Mouse (Mus musculus): ENCODE measurements around the gene Zmynd11. TPM values are rescaled to one million over a fixed set of nuclear protein-coding genes. Genes with fewer than 3 reads are reported as not detected.

Gene Zmynd11
- polyA plus RNA-seq, 1 experiment from 2014 or later: 52.6 TPM

DNA sequence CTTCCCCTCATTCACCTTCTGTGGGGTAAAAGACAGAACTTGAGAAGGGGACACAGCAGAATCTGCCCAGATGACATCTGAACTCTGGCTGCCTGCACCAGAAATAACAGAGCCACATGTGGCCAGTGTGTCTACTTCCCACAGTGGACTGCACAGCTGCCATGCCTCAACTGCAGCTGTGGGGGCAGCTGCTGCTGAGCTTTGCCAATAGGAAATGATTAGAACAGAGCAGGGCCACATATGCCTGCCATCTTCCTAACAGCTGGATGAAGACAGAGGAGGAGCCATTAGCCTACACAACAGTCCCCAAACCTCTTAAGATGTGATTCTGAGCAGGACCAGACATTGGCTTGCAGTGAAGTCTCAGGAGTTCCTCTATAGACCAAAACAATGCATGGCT lies 69.3 kb downstream of the Zmynd11 start:
- peaks cover 48% of the 10 kb centered on the region for H3K36me3 ChIP-seq (ENCODE audit: inconsistent target)
- no peak overlapping the region for H3K27ac ChIP-seq
- no peaks in the 10 kb centered on the region for H3K79me2 ChIP-seq (ENCODE audit: inconsistent target)
- no peak overlapping the region for H3K4me3 ChIP-seq (ENCODE audit: inconsistent target)

DNA sequence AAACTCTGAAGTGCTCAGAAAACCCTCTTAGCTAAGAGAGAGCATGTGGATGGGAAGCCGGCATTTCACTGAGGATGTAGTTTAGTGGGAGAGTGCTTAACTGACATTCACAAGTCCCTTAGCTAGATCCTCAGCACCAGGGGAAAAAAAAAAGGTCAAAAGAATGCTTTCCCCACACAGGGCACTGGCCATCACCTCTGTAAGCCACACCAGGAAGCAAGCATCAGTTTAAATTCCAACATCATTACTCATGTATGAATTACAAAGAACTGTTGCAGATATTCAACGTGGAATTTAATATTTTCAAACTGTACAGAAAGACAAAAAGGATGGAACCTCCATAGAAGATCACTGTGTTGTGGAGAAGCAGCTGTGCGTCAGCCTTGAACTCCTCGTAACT lies 69.7 kb downstream of the Zmynd11 start:
- H3K4me3 ChIP-seq (ENCODE audit: inconsistent target): no peak overlapping the region
- H3K79me2 ChIP-seq (ENCODE audit: inconsistent target): no peaks in the 10 kb centered on the region
- peaks cover 52% of the 10 kb centered on the region for H3K36me3 ChIP-seq (ENCODE audit: inconsistent target)
- no peak overlapping the region for H3K27ac ChIP-seq
- WGBS (ENCODE audit: missing documents): 95% methylated on average over 4 of the region's 4 CpGs

DNA sequence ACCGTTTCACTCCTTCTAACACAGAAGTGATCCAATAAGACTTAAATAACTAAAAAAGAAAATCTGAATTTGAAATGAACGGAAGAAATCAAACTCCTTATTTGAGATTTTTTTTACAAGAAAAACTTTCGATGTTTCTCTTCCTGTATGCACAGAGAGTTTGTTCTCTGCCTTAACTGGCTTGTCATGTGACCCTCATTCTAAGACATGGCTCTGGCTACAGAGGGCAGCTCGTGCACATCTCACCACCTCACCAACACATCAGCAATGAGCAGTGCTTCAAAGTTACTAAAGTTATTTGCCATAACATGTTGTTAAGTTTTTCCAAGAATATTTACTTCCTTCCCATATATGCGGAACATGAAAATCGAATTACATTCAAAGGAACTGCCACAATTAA lies 70.5 kb downstream of the Zmynd11 start:
- Histone ChIP-seq H3K36me3 (ENCODE audit: inconsistent target) (peaks cover 57% of the 10 kb centered on the region), H3K4me3 (ENCODE audit: inconsistent target) (no peak overlapping the region), H3K27ac (no peak overlapping the region), H3K79me2 (ENCODE audit: inconsistent target) (no peaks in the 10 kb centered on the region)
- 90% methylated on average over 6 of the region's 6 CpGs for WGBS (ENCODE audit: missing documents)

DNA sequence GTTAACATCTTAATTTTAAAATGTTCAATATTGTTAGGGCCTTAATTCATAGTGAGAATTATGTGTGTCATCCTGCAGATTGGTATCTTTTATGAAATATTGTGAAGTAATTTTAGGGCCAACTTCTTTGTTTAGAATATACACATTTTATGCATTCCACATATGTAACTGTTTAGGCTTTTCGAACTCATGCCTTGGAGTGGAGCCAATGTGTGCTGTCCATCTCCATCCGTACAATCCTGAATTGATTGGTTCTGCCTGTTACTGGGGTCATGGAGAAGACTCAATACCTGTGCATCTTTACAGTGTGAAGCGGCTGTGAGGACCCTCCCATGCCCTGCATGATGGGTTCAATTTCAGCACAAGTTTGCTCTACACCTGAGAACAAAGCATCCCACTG lies 72.3 kb downstream of the Zmynd11 start:
- Histone ChIP-seq H3K79me2 (ENCODE audit: inconsistent target) (no peaks in the 10 kb centered on the region), H3K27ac (no peak overlapping the region), H3K36me3 (ENCODE audit: inconsistent target) (peaks cover 75% of the 10 kb centered on the region), H3K4me3 (ENCODE audit: inconsistent target) (no peak overlapping the region)
- WGBS (ENCODE audit: missing documents): 100% methylated on average over 3 of the region's 3 CpGs

DNA sequence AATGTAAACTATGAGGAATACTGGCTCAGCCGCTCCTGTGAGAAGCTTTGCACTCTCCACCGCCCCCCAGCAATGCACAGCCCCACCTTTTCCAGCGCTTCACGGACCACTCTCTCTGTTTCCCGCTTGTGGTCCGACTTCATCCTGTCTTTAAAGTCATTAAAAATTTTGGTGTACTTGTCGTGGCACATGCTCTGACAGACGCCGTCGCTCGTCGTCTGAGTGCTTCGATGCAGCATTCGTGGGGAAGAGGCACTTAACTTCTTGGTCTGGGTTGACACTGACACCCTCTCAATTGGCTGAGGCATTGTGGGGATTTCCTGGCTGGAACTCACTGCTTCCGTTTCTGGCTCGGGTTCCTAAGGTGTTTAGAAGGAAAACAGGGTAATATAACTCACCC lies 75.8 kb downstream of the Zmynd11 start:
- Histone ChIP-seq H3K27ac (no peak overlapping the region), H3K36me3 (ENCODE audit: inconsistent target) (peaks cover 78% of the 10 kb centered on the region), H3K79me2 (ENCODE audit: inconsistent target) (no peaks in the 10 kb centered on the region), H3K4me3 (ENCODE audit: inconsistent target) (no peak overlapping the region)
- 92% methylated on average over 15 of the region's 16 CpGs for WGBS (ENCODE audit: missing documents)

DNA sequence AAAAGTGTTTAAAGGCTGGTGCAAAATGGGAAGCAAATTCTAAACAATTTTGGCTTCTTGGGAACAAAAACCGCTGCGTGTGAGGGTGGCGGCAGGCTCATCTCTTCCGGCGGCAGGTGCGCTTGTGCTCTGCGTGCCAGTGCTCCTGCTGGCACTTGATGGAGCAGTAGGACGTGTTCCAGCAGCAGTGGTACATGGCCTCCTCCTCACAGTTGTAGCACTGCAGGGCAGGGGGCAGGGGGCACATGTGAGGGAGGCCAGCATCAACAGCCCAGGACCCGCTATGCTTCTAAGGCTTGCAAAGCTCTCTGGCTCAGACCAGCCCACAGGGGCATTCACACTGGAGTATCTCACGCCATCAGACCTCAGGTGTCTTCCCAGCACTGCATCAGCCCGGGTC lies 78.4 kb downstream of the Zmynd11 start:
- Histone ChIP-seq H3K36me3 (ENCODE audit: inconsistent target) (peaks cover 68% of the 10 kb centered on the region), H3K79me2 (ENCODE audit: inconsistent target) (no peaks in the 10 kb centered on the region), H3K27ac (no peak overlapping the region), H3K4me3 (ENCODE audit: inconsistent target) (no peak overlapping the region)
- 97% methylated on average over 11 of the region's 11 CpGs for WGBS (ENCODE audit: missing documents)

DNA sequence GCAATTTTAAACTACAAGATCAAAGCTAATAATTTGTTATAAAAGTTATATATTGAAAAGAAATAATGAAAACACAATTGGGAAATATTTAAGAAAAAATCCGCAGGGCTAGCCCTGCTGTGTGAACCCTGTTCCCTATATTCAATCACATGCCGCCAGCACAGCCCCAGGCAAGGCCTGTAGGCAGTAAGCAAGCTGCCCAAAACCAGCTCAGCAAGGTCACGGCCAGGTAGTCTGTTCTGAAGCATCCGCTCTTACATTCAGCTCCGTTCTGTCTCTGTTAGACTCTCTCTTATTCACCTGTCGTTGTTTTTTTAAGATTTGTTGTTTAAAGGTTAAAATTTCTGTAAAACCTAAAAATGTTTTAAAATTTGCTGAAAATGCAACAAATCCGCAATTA lies 78.9 kb downstream of the Zmynd11 start:
- Histone ChIP-seq H3K79me2 (ENCODE audit: inconsistent target) (no peaks in the 10 kb centered on the region), H3K36me3 (ENCODE audit: inconsistent target) (peaks cover 63% of the 10 kb centered on the region), H3K4me3 (ENCODE audit: inconsistent target) (no peak overlapping the region), H3K27ac (no peak overlapping the region)
- 100% methylated on average over 6 of the region's 7 CpGs for WGBS (ENCODE audit: missing documents)

DNA sequence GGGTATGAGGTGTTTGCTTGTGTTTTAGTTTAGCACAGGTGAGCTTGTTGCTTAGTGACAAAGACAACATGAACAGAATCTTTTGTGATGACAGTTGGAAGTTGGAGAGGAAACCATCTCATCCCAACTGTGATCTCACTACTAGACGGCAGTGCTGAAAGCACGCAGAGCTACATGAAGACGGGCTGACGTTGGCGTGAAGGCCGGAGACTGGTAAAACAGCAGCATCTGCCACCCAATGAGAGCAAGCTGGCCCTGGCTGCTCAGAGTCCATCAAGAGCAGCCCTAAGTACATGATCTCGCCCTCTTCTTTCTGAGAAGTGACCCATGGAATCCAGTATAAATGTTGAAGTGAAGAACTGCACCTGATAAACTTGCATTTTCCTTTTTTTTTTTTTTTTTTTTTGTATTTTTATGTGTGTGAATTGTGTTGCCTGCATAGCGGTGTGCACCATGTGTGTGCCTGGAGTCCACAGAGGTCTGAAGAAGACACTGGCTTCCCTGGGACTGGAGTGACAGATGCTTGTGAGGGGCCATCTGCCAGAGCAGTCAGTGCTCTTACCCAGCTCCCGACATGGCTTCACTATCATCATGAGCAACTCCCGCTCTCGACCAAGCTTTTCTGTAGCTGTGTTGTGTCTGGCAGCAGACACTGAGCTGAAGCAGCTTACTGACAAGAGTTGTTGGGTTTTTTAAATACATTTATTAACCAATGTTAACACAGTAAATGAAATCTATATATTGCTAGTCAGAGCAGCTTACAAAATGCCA lies 80.8 kb downstream of the Zmynd11 start:
- H3K27ac ChIP-seq: no peak overlapping the region
- H3K36me3 ChIP-seq (ENCODE audit: inconsistent target): peaks cover 46% of the 10 kb centered on the region
- no peak overlapping the region for H3K4me3 ChIP-seq (ENCODE audit: inconsistent target)
- 98% methylated on average over 11 of the region's 11 CpGs for WGBS (ENCODE audit: missing documents)
- H3K79me2 ChIP-seq (ENCODE audit: inconsistent target): no peaks in the 10 kb centered on the region

DNA sequence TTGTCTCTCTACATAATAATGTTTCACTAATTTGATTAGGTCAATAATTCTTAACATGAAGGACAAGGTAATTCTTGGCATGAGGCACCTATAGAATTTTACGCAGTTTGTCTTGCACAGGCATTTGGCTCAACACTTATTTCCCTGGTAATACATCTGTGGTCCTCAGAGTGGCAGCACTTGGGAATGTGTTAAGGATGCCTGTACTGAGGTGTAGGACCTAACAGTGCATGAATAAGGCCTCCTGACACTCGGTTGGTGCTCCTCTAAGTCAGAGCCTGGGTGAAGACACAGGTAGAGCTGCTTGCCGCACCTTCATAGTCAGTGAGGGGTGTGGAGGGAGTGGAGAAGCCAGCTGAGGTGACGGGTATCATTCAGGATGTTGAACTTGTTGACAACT lies 81.8 kb downstream of the Zmynd11 start:
- H3K79me2 ChIP-seq (ENCODE audit: inconsistent target): no peaks in the 10 kb centered on the region
- WGBS (ENCODE audit: missing documents): 97% methylated on average over 4 of the region's 4 CpGs
- H3K4me3 ChIP-seq (ENCODE audit: inconsistent target): no peak overlapping the region
- peaks cover 36% of the 10 kb centered on the region; the same call in 1 of the 2 replicates for H3K36me3 ChIP-seq (ENCODE audit: inconsistent target)
- H3K27ac ChIP-seq: no peak overlapping the region

DNA sequence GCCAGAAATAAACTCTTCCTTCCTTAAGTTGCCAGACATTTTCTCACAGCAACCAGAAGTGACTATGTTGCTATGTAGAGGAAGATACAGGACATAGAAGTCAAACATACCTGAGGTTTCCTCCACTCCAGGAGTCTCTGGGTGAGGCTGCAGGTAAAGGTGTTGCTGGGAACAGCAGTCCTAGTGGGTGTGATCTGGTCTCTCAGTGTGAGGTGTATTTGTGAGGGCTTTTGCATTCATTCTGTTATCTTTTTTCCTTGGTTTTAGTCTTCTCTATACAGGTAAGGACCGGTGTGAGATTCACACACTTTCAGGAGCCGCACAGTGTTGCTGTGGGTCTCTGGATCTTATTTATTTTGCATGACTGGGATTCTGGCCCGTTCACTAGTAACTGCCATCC lies 83.6 kb downstream of the Zmynd11 start:
- H3K79me2 ChIP-seq (ENCODE audit: inconsistent target): no peaks in the 10 kb centered on the region
- no peak overlapping the region for H3K4me3 ChIP-seq (ENCODE audit: inconsistent target)
- WGBS (ENCODE audit: missing documents): 95% methylated on average over 3 of the region's 3 CpGs
- H3K36me3 ChIP-seq (ENCODE audit: inconsistent target): peaks cover 20% of the 10 kb centered on the region; the same call in 1 of the 2 replicates
- no peak overlapping the region for H3K27ac ChIP-seq

DNA sequence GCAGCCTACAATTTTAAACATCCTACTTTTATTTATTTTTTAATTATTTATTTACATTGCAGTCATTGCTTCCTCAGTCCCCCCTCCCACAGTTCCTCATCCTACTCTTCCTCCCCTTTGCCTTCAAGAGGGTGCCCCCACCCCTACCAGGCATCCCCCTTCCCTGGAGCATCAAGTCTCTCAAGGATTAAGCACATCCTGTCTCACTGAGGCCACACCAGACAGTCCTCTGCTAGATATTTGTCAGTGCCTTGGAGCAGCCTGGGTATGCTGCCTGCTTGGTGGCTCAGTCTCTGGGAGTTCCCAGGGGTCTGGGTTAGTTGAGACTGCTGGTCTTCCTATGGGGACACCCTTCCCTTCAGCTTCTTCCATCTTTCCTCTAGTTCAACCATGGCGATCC lies 91.0 kb downstream of the Zmynd11 start:
- Histone ChIP-seq H3K36me3 (ENCODE audit: inconsistent target) (no peaks in the 10 kb centered on the region), H3K79me2 (ENCODE audit: inconsistent target) (no peaks in the 10 kb centered on the region), H3K4me3 (ENCODE audit: inconsistent target) (no peak overlapping the region), H3K27ac (no peak overlapping the region)
- 100% methylated on average over 1 of the region's 1 CpGs for WGBS (ENCODE audit: missing documents)

DNA sequence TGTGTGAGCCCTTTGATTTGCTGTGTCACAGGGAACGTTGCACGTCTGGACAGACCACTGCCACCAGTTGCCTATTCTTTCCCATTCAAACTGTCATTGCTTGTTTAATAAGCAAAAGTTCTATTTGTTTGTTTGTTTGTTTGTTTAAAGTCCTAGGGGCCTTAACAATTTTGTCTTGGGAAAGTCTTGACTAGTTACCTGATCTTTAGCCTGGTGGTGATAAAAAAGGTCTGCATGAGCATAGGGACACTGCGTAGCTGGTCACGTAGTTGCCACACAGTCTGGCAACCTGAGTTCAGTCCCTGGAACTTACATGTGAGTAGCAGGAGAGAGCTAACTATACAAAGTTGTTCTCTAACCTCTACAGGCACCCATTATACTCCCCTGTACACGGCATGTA lies 95.9 kb downstream of the Zmynd11 start:
- no peaks in the 10 kb centered on the region for H3K79me2 ChIP-seq (ENCODE audit: inconsistent target)
- no peaks in the 10 kb centered on the region for H3K36me3 ChIP-seq (ENCODE audit: inconsistent target)
- WGBS (ENCODE audit: missing documents): 90% methylated on average over 5 of the region's 5 CpGs
- no peak overlapping the region for H3K27ac ChIP-seq
- H3K4me3 ChIP-seq (ENCODE audit: inconsistent target): no peak overlapping the region

DNA sequence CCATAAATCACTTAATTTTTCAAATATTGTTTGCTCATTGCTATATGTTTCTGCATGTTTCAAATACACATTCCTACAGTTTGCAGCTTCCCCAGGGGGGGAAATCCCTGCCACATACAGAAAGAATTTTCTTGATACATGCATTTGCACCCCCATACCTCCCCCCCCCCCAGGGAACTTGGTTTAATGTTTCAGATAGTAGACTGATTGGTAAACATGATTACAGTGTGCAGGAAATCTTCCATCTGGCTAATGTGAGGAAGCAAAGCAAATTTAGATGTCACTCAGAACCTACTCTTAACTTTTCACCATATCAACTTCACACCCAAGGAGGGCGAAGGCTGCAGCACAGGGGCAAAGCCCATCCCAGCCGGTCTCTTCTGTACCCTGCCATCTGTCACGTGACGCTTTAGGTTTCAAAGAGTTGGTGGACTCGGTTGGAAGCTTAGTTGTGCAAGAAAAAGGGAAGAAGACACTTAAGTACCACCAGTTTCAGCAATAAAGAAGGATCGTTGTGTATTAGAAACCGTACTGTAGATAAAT lies 97.1 kb downstream of the Zmynd11 start:
- H3K27ac ChIP-seq: no peak overlapping the region
- WGBS (ENCODE audit: missing documents): 92% methylated on average over 7 of the region's 7 CpGs
- H3K36me3 ChIP-seq (ENCODE audit: inconsistent target): no peaks in the 10 kb centered on the region
- no peaks in the 10 kb centered on the region for H3K79me2 ChIP-seq (ENCODE audit: inconsistent target)
- no peak overlapping the region for H3K4me3 ChIP-seq (ENCODE audit: inconsistent target)

DNA sequence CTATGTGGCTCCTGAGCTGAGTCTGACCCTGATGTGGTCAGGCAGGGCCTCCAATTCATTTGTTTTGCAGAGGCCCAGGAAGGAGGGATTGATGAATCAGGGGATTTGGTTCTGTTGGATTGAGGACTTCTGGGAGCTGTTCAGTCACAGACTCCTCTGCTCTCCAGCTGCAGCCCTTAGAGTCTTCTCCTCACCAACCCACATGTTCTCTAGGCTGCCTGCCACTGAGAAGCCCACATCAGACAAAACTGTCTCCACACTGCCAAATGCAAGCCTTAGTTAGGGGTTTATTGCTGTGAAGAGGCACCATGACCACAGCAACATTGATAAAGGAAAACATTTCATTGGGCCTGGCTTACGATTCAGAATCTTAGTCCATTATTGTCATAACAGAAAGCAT lies 101.5 kb downstream of the Zmynd11 start:
- Histone ChIP-seq H3K79me2 (ENCODE audit: inconsistent target) (no peaks in the 10 kb centered on the region), H3K27ac (no peak overlapping the region), H3K36me3 (ENCODE audit: inconsistent target) (no peaks in the 10 kb centered on the region), H3K4me3 (ENCODE audit: inconsistent target) (no peak overlapping the region)
- 100% methylated on average over 1 of the region's 1 CpGs for WGBS (ENCODE audit: missing documents)

DNA sequence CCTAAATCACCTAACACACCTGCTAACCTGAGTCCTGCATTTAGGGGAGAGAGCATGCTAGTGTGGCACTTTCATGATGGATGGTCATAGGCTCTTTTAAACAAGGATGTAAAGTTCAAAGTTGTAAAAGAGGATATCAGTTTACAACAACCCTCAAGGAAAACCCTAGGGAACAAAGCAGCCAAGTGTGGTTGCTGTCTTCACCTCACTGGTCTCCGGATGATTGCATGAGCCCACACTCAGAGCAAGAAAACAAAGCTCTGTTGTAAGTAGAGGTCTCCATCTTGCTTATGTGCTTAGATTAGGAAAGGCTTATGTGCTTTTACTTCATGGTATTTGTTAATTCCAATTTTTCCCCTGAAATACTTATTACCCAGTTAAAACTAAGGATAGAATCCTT lies 104.4 kb downstream of the Zmynd11 start:
- 100% methylated on average over 1 of the region's 1 CpGs for WGBS (ENCODE audit: missing documents)
- no peak overlapping the region for H3K4me3 ChIP-seq (ENCODE audit: inconsistent target)
- H3K36me3 ChIP-seq (ENCODE audit: inconsistent target): no peaks in the 10 kb centered on the region
- no peak overlapping the region for H3K27ac ChIP-seq
- no peaks in the 10 kb centered on the region for H3K79me2 ChIP-seq (ENCODE audit: inconsistent target)

DNA sequence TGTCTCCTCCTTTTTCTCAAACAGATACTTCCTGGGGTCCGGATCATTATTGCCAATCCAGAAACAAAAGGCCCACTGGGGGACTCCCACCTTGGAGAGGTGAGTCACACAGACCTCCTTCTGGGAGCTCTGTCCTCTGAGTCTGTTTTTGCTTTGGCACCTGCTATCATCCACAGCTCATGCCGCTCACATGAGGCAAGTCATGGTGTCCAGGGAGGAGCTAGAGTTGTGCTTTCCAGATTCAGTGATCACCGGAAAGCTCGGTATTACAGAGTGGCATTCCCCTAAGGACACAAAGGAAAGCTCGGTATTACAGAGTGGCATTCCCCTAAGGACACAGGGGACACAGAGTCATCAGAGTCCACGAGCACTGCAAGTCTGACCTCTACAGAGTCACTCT lies 108.5 kb downstream of the Zmynd11 start:
- no peak overlapping the region for H3K27ac ChIP-seq
- no peak overlapping the region for H3K4me3 ChIP-seq (ENCODE audit: inconsistent target)
- WGBS (ENCODE audit: missing documents): 97% methylated on average over 5 of the region's 6 CpGs
- no peaks in the 10 kb centered on the region for H3K79me2 ChIP-seq (ENCODE audit: inconsistent target)
- H3K36me3 ChIP-seq (ENCODE audit: inconsistent target): no peaks in the 10 kb centered on the region
